Mouse (Mus musculus): ENCODE data around the gene Zfyve27. TPM values are rescaled to one million over a fixed set of nuclear protein-coding genes. Genes with fewer than 3 reads are reported as not detected.
A peak's percentile ranks its signal among the peaks of the same experiment; 100 is the strongest.

The Zfyve27 gene
- polyA plus RNA-seq, 1 experiment from 2014 or later, result 14.1 TPM

- WGBS, result 2% methylated on average over 53 of the region's 56 CpGs
- peak; percentile 93 for ATAC-seq (ENCODE audit: low FRiP score, low TSS enrichment)
Measured at GRCm38 (mm10) chr19:42170025-42170969, 6.5 kb downstream of the Zfyve27 start.

GRCm38 (mm10) chr19:42176841-42177240, 13.1 kb downstream of the Zfyve27 start:
- peaks cover 9% of the 10 kb centered on the region for H3K36me3 ChIP-seq (ENCODE audit: control insufficient read depth, insufficient read depth, low read length)
- H3K27ac ChIP-seq (replicated peaks), result no peak overlapping the region
- no peak for ATAC-seq (ENCODE audit: low FRiP score, low TSS enrichment)
- no peak overlapping the region for H3K9ac ChIP-seq (ENCODE audit: low read length)
- TF ChIP-seq CTCF (IDR thresholded peaks at IDR 0.05; ENCODE audit: low read depth) (no peak), EP300 (optimal IDR thresholded peaks at IDR 0.05) (no peak)
- no peaks in the 10 kb centered on the region for H3K27me3 ChIP-seq (ENCODE audit: control insufficient read depth, insufficient read depth, low read length)
- H3K9me3 ChIP-seq (ENCODE audit: control insufficient read depth, low read length), result no peaks in the 10 kb centered on the region
- peaks cover under 1% of the 10 kb centered on the region; the same call in 1 of the 2 replicates for H3K4me1 ChIP-seq (replicated peaks; ENCODE audit: control insufficient read depth, insufficient read depth)
- no peak overlapping the region for H3K4me3 ChIP-seq (ENCODE audit: low read depth, low read length)
- H3K4me2 ChIP-seq (replicated peaks; ENCODE audit: low read depth), result no peak overlapping the region
- 72% methylated on average over 7 of the region's 7 CpGs for WGBS
- no peak for DNase-seq (ENCODE audit: low spot score)

More at GRCm38 (mm10) chr19:42170025-42170969, 6.5 kb downstream of the Zfyve27 start:
- H3K4me2 ChIP-seq (replicated peaks; ENCODE audit: low read depth), result peak overlapping the region; percentile 83
- H3K27ac ChIP-seq (replicated peaks), result peak overlapping the region; percentile 77; the same call in 1 of the 2 replicates
- H3K9me3 ChIP-seq (ENCODE audit: control insufficient read depth, low read length), result no peaks in the 10 kb centered on the region
- no peaks in the 10 kb centered on the region for H3K27me3 ChIP-seq (ENCODE audit: control insufficient read depth, insufficient read depth, low read length)
- peak overlapping the region; percentile 93 for H3K4me3 ChIP-seq (ENCODE audit: low read depth, low read length)
- H3K36me3 ChIP-seq (ENCODE audit: control insufficient read depth, insufficient read depth, low read length), result no peaks in the 10 kb centered on the region
- H3K4me1 ChIP-seq (replicated peaks; ENCODE audit: control insufficient read depth, insufficient read depth), result peaks cover 2% of the 10 kb centered on the region
- DNase-seq (ENCODE audit: low spot score), result peak; percentile 96
- H3K9ac ChIP-seq (ENCODE audit: low read length), result peak overlapping the region; percentile 93
- TF ChIP-seq CTCF (IDR thresholded peaks at IDR 0.05; ENCODE audit: low read depth), result peak; percentile 28
- TF ChIP-seq EP300 (optimal IDR thresholded peaks at IDR 0.05), result no peak

- ATAC-seq (ENCODE audit: low FRiP score, low TSS enrichment) (no peak), DNase-seq (ENCODE audit: low spot score) (no peak)
- no peak overlapping the region for H3K27ac ChIP-seq (replicated peaks)
- no peaks in the 10 kb centered on the region for H3K9me3 ChIP-seq (ENCODE audit: control insufficient read depth, low read length)
- H3K27me3 ChIP-seq (ENCODE audit: control insufficient read depth, insufficient read depth, low read length), result no peaks in the 10 kb centered on the region
- no peak overlapping the region for H3K4me2 ChIP-seq (replicated peaks; ENCODE audit: low read depth)
- H3K4me3 ChIP-seq (ENCODE audit: low read depth, low read length), result no peak overlapping the region
- TF ChIP-seq CTCF (IDR thresholded peaks at IDR 0.05; ENCODE audit: low read depth), result no peak
- TF ChIP-seq EP300 (optimal IDR thresholded peaks at IDR 0.05), result no peak
- WGBS, result 84% methylated on average over 2 of the region's 2 CpGs
- no peaks in the 10 kb centered on the region for H3K4me1 ChIP-seq (replicated peaks; ENCODE audit: control insufficient read depth, insufficient read depth)
- peaks cover 9% of the 10 kb centered on the region for H3K36me3 ChIP-seq (ENCODE audit: control insufficient read depth, insufficient read depth, low read length)
- H3K9ac ChIP-seq (ENCODE audit: low read length), result no peak overlapping the region
Measured at GRCm38 (mm10) chr19:42177461-42177860, 13.7 kb downstream of the Zfyve27 start.

- Histone ChIP-seq H3K27ac (replicated peaks) (no peak overlapping the region), H3K4me2 (replicated peaks; ENCODE audit: low read depth) (no peak overlapping the region), H3K9ac (ENCODE audit: low read length) (no peak overlapping the region), H3K9me3 (ENCODE audit: control insufficient read depth, low read length) (no peaks in the 10 kb centered on the region), H3K4me3 (ENCODE audit: low read depth, low read length) (no peak overlapping the region), H3K27me3 (ENCODE audit: control insufficient read depth, insufficient read depth, low read length) (no peaks in the 10 kb centered on the region), H3K36me3 (ENCODE audit: control insufficient read depth, insufficient read depth, low read length) (peaks cover 18% of the 10 kb centered on the region), H3K4me1 (replicated peaks; ENCODE audit: control insufficient read depth, insufficient read depth) (no peaks in the 10 kb centered on the region)
- DNase-seq (ENCODE audit: low spot score) (no peak), ATAC-seq (ENCODE audit: low FRiP score, low TSS enrichment) (peak; percentile 8; the same call in 1 of the 2 replicates)
- 89% methylated on average over 12 of the region's 14 CpGs for WGBS
- TF ChIP-seq EP300 (optimal IDR thresholded peaks at IDR 0.05), result no peak
- no peak for TF ChIP-seq CTCF (IDR thresholded peaks at IDR 0.05; ENCODE audit: low read depth)
Measured at GRCm38 (mm10) chr19:42179356-42179755, 15.6 kb downstream of the Zfyve27 start.

- Histone ChIP-seq H3K4me1 (replicated peaks; ENCODE audit: control insufficient read depth, insufficient read depth) (no peaks in the 10 kb centered on the region), H3K27ac (replicated peaks) (no peak overlapping the region), H3K36me3 (ENCODE audit: control insufficient read depth, insufficient read depth, low read length) (peaks cover 23% of the 10 kb centered on the region), H3K4me3 (ENCODE audit: low read depth, low read length) (no peak overlapping the region), H3K27me3 (ENCODE audit: control insufficient read depth, insufficient read depth, low read length) (no peaks in the 10 kb centered on the region), H3K9ac (ENCODE audit: low read length) (no peak overlapping the region), H3K9me3 (ENCODE audit: control insufficient read depth, low read length) (no peaks in the 10 kb centered on the region), H3K4me2 (replicated peaks; ENCODE audit: low read depth) (no peak overlapping the region)
- ATAC-seq (ENCODE audit: low FRiP score, low TSS enrichment), result no peak
- WGBS, result 56% methylated on average over 6 of the region's 6 CpGs
- TF ChIP-seq EP300 (optimal IDR thresholded peaks at IDR 0.05) (no peak), CTCF (IDR thresholded peaks at IDR 0.05; ENCODE audit: low read depth) (peak; percentile 73)
- no peak for DNase-seq (ENCODE audit: low spot score)
Measured at GRCm38 (mm10) chr19:42182673-42183072, 18.9 kb downstream of the Zfyve27 start.

- no peaks in the 10 kb centered on the region for H3K4me1 ChIP-seq (replicated peaks; ENCODE audit: control insufficient read depth, insufficient read depth)
- 63% methylated on average over 4 of the region's 4 CpGs for WGBS
- no peaks in the 10 kb centered on the region for H3K9me3 ChIP-seq (ENCODE audit: control insufficient read depth, low read length)
- DNase-seq (ENCODE audit: low spot score), result no peak
- ATAC-seq (ENCODE audit: low FRiP score, low TSS enrichment), result no peak
- no peak overlapping the region for H3K9ac ChIP-seq (ENCODE audit: low read length)
- H3K4me2 ChIP-seq (replicated peaks; ENCODE audit: low read depth), result no peak overlapping the region
- H3K36me3 ChIP-seq (ENCODE audit: control insufficient read depth, insufficient read depth, low read length), result peaks cover 5% of the 10 kb centered on the region
- H3K27ac ChIP-seq (replicated peaks), result no peak overlapping the region
- H3K27me3 ChIP-seq (ENCODE audit: control insufficient read depth, insufficient read depth, low read length), result no peaks in the 10 kb centered on the region
- TF ChIP-seq EP300 (optimal IDR thresholded peaks at IDR 0.05) (no peak), CTCF (IDR thresholded peaks at IDR 0.05; ENCODE audit: low read depth) (no peak)
- no peak overlapping the region for H3K4me3 ChIP-seq (ENCODE audit: low read depth, low read length)
Measured at GRCm38 (mm10) chr19:42189735-42190134, 26.0 kb downstream of the Zfyve27 start.

Measured in stomach, postnatal 0 days (tissue).